Mouse (Mus musculus) CD4-positive helper T cell, adult 2 months (primary cell): Measurements from ENCODE around the gene Pak4.
"Not testable (repeated sequence)": the region's sequence is repeated elsewhere in the genome, so short reads cannot be mapped to it uniquely, and the experiment has no call there.

Experiments
- DNase-seq: peaks from one replicate; pipeline ENCODE4 v3.0.0-alpha.2; 2012; ENCODE audit warnings: low read depth, missing footprints, low spot score

Pak4 gene

DNA sequence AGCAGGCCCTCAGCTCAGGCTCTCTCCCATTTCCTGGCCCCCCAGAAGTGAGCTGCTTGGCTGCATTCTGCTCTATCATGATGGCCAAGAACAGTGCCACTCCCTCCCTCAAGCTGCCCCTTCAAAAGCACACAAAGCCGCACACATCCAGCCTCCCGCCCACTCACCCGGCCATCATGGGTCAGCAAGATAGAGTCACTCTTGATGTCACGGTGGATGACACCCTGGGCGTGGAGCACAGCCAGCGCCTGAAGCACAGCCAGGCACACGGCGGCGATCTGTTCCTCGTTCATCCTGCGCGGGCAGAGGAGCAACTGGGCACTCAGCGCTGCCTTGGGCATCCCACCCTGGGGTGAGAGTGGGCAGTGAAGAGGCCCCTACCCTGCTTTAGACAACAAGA is 35.6 kb downstream of the Pak4 start:
- no peak for DNase-seq

DNA sequence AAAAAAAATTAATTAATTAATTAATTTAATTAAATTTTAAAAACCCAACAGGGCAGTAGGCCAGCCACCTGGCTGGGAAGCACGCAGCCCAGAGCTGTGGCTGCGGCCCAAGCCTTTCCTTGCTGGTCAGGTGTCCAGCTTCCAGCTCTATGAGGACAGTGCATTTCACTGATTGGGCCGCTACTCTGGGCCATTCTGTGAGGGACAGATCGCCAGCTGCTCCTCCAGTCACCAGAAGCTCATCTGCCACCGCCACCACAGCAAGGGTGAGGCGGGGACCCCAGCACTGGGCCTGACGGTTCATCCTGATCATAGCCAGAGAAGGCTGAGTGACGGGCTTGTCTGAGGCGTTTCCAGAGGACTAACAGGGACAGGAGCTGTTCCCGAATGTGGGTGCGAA is 36.0 kb downstream of the Pak4 start:
- no peak for DNase-seq

DNA sequence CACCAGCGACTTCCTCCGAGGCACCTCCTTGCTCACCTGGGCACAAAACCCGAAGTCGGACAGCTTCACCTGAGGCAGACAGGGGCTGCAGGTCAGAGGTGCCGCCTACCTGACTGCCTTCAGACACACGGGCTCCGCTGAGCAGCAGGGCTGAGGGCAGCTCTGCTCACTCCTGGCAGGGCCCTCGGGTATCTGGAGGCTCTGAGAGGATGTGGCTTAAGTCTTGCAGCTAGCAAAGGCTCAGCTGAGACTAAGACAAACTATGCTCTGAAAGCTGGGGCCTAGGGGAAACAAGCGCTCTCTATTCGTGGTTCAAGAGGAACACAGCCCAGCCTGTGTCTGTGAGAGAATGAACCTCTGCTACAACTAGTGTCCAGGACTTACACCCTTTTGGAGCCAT is 37.1 kb downstream of the Pak4 start:
- no peak for DNase-seq

GRCm38 (mm10) chr7:28558486-28558885 is 39.5 kb downstream of the Pak4 start:
- DNase-seq, result no peak

DNA sequence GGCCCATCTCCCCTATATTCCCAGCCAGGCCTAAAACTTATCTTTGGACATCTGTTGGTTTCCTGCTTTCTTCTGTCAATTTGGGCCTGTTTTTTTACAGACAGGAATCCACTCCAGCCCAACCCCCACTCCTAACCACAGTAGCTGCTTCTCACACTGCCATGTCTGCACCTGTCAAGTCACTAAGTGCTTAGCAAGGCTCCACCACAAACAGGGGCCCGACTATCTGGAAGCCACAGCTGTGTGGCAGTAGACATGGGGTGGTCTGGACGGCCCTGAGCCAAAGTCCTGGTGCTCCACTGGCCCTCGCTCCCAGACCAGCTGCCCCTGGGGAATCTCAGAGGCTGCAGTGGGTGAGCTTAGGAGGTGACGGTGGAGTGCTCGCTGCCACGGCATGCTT is 40.3 kb downstream of the Pak4 start:
- peak; percentile 33 for DNase-seq

DNA sequence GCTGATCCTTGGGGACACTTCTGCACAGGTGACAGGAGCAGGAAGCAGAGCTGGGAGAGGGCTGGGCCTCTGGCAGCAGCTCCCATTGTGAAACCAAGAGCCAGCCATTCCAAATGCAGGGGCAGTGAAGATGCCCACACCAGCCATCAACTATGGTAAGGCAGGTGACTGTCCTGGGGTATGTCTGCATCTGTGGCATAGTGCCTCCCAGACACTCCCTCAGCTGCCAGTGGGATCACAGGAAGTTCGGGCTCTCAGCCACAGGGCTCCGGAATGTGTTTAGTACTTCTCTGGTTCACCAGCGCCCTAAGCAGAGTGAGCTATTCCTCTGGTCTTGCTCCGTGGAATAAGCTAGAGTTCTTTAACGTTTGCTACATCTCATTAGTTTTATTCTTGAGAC is 40.9 kb downstream of the Pak4 start:
- DNase-seq, result no peak

DNA sequence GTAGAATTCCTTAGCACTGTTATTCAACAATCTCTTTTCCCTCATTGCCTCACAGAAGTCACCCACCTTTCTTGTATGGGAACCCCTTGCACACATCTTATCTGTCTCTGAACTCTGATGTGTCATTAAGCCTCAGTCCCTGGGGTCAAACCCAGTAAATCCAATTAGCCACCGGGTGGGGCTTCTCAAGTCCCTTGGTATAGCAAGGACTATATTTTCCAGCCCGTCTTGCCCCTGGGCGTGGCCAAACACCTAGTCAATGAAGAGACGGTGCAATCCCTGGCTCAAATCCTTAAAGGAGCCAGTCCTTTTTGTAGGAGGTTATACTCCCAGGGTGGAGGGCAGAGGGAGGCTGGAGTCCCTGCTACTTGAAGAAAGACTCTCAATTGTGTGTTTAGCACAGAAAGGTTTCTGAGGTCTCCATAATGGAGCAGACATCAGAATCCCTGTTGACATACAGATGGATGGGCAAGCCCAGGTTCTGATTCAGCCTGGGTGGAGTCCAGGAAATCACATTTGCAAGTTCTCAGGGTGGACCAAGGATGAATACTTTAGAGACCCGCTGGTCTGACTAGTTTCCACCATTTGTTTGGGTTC is 41.9 kb downstream of the Pak4 start:
- DNase-seq, result no peak

GRCm38 (mm10) chr7:28553076-28553475 is 44.9 kb downstream of the Pak4 start:
- no peak for DNase-seq

- no peak for DNase-seq
Observed at GRCm38 (mm10) chr7:28547628-28548027, 50.4 kb downstream of the Pak4 start.

DNA sequence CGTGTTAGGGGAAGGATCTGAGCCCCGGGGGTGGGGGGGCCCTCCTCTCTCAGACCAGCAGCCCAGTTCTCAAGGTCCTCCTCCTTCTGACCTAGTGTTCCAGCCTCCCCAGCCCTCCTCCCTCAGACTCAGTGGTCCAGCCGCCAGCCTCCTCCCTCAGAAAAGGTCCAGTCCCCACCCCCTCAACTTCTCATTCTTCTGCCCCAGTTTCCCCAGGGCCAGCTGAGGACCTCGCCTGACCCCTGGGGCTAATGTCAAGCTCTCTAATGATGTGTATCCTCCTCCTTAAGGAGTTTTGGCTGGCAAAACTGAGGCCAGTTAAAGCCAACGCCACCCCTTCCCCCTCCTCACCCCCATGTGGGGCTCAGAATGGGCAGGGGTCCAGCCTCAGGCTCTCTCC is 50.8 kb downstream of the Pak4 start, which contains the start of gene Nccrp1:
Gene Nccrp1 (minus strand): TSS at position 101 of the 400 bp plus-strand sequence.
- no peak for DNase-seq

DNA sequence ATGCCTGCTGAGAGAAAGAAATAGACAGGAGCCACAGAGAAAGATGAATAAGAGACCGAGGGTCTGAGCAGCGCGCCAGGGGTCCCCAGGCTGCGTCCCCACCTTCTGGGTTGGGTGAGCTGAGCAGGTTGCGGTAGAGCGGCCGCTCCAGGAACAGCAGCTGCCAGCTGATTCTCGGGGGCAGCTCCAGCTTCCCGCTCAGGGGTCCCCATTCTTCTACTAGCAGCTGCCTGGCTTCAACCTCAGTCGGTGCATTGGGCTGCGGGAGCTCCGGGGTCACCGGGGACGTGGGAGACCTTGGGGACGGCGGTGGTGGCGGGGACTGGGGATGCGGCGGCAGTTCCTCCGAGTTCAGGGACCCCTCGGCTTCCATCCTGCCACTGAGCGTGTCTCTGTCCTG is 51.3 kb downstream of the Pak4 start:
- DNase-seq, result no peak

DNA sequence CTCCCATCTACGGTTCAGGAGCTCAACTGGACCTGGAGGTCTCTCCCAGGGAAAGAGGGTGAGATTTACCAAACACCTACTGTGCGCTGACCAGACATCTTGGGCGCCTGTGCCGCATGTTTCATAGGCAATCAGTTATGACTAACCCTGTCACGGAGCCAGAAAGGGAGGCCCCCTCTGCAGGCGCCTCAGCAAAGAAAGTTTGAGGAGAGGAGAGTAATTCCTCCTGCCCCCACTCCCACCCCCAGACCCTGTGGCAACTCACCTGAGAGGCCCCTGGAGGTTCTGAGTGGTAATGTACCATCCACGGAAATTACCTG is 52.1 kb downstream of the Pak4 start:
- DNase-seq, result no peak

DNA sequence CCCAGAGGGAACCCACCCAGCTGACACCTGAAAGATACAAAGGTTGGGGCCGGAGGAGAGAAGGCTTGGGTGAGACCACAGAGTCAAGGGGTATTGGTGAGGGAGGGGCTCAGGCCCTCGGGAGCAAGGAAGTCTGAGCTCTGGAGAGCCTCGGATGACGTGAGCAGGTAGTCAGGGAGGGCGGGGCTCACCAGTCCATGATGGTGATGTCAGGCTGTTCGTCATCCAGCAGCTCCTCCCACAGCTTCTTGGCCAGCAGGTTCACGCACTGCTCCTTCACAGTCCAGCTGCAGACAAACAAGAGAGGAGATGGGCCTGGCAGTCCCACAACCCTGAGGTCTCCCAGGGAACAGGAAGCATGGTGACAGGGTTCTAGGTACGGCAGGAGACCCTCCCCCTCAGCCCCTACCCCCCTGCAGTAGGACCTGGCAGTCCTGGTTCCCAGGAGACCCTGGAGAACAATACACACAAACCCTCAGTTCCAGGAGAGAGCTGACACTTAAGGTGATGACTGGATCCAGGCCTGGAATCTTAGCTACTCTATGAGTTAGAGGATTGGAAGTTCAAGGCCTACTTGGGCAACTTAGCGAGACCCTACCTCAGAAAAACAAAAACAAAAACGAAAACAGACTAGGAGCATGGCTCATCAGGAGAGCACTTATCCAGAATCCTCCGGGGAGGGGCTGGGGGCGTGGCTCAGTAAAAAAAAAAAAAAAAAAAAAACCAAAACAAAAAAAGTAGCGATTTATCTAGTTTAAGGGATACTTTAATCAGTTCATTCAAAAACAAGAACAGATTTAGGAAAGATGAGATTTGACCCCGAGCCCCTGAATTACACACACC is 52.7 kb downstream of the Pak4 start:
- no peak for DNase-seq

GRCm38 (mm10) chr7:28544051-28544601 is 53.9 kb downstream of the Pak4 start:
- DNase-seq, result no peak

DNA sequence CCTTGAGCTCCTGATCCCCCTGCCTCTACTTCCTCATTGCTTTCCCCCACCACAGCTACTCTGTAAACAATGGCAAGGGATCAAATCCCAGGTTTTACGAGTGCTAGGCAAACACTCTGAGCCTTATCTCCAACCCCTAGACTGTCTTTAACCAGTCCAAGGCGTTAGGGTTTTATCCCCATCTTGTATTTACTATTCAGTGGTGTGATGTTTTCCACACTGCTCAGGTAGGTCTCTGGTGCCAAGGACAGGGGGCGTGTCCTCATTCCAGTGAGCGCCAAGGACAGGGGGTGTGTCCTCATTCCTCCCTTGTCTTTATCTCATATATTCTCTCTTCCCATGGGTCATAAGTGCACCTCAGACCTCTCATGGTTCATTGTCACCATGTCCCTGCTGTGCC is 57.5 kb downstream of the Pak4 start, which contains the start of gene Sycn:
Gene Sycn (plus strand): TSS at position 360 of the 400 bp plus-strand sequence.
- DNase-seq, result no peak

DNA sequence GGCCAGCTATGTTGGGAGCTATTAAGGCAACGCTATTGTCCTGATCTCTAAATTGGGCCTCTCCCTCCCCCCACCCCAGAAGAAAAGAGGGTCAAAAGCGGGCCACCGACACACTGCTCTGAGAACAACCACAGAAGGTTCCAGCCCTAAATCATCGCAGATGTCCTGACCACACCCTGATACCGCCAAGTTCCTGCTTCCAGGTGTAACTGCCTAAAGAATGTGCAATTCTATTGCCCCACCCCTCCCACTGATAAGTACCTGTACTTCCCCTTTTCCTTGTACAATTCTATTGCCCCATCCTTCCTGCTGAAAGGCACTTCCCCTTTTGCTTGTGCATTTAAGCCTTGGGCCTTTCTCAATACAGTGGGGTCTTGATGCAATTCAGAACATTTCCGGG is 59.1 kb downstream of the Pak4 start:
- DNase-seq, result not testable (repeated sequence)

GRCm38 (mm10) chr7:28532005-28532404 is 66.0 kb downstream of the Pak4 start:
- DNase-seq, result no peak

GRCm38 (mm10) chr7:28527922-28528719 is 69.9 kb downstream of the Pak4 start:
- DNase-seq, result peak; percentile 87

DNA sequence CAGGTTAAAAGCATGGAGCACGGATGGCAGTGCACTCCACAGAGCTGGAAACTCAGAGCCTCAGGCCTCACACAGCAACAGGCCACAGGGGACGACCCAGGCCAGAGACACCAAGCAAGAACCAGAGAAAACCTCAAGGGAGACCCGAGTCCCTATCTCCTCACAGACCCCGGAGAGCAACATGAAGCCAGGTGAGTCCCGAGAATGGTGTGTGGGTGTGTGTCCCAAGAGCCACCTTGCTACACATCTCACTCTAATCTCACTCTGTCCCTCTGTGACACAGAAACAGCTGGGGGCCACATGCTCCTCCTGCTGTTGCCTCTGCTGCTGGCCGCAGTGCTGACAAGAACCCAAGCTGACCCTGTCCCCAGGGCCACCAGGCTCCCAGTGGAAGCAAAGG is 75.4 kb downstream of the Pak4 start, which contains the start of gene Ifnl3:
Gene Ifnl3 (plus strand): TSS at position 301 of the 400 bp plus-strand sequence.
- DNase-seq, result not testable (repeated sequence)

DNA sequence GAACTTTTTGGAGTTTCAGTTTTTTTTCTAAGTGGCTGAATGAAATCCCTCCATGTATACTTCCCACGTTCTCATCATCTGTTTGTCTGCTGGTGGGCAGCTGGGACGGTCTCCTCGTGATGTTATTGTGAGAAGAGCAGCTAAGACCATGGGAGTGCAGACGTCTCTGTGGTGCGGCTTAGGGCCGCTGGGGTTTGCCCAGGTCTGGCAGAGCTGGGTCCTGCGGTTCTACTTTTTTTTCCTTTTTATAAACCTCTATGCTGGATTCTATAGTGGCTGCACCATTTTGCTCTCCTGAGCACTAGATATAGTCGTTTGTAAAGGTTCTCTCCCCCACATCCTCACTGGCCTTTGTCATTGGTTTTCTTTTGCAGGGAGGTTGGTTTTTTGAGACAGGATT is 86.5 kb downstream of the Pak4 start:
- DNase-seq, result no peak

DNA sequence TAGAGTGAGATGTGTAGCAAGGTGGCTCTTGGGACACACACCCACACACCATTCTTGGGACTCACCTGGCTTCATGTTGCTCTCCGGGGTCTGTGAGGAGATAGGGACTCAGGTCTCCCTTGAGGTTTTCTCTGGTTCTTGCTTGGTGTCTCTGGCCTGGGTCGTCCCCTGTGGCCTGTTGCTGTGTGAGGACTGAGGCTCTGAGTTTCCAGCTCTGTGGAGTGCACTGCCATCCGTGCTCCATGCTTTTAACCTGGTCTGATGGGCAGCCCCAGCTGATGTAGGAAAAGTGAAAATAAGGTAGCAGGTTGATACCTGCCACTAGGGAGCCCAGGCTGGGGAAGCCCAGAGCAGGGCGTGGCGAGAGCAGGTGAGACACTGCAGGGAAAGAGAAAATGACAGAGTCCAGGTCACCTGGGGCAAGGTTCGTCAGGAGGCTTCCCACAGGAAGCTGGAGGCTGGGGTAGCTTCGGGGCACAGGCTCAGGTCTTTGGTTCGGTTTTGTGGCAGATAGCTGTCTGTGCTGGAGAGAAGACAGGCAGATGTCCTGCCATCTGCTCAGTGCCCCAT is 87.5 kb downstream of the Pak4 start, which contains the start of gene Ifnl2:
Gene Ifnl2 (minus strand): TSS at position 51 of the 570 bp plus-strand sequence.
- not testable (repeated sequence) for DNase-seq

DNA sequence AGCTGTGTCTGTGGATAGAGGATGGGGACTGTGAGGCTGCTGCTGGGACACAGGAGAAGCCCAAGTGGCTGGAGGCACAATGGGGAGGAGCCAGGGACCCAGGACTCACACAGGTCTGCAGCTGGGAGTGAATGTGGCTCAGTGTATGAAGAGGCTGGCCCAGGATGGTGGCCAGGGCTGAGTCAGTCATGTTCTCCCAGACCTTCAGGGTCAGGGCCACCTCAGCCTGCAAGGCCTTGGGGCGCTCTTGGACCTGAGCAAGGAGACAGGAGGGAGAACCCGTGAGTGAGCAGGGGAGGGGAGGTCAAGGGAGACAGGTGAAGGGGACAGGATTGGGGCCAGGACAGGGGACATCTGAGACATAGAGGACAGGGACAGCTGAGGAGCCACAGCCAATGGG is 88.9 kb downstream of the Pak4 start:
- DNase-seq, result not testable (repeated sequence)
